Mouse (Mus musculus) CH12.LX (cell line): ENCODE results near the gene Ttc39b.

Source experiments
- BHLHE40 ChIP-seq: IDR thresholded peaks from 2 replicates; pipeline ENCODE4 v1.6.1; 2011; ENCODE audit warnings: mild to moderate bottlenecking, low read depth, low read length, improper control_type of control experiment
- CHD2 ChIP-seq: IDR thresholded peaks from 2 replicates; pipeline ENCODE4 v1.6.1; 2011; ENCODE audit warnings: low read length, improper control_type of control experiment
- CTCF ChIP-seq, 2 experiments: IDR thresholded peaks in 1 of 2; conservative IDR thresholded peaks in 1 of 2; 2 replicates each; pipeline ENCODE4 v1.5.1; 2011 to 2012; ENCODE audit warnings: low read depth in 2 of 2, low read length in 2 of 2, improper control_type of control experiment in 1 of 2, inconsistent platforms in 1 of 2, mild to moderate bottlenecking in 1 of 2, moderate library complexity in 1 of 2
- E2F4 ChIP-seq: IDR thresholded peaks from 2 replicates; pipeline ENCODE4 v1.6.1; 2011; ENCODE audit warnings: low read depth, low read length, improper control_type of control experiment; ENCODE audit not compliant: insufficient replicate concordance
- EP300 ChIP-seq: IDR thresholded peaks from 2 replicates; pipeline ENCODE4 v1.6.1; 2011; ENCODE audit warnings: low read length, improper control_type of control experiment
- MAFK ChIP-seq: IDR thresholded peaks from 2 replicates; pipeline ENCODE4 v1.6.1; 2011; ENCODE audit warnings: low read length, improper control_type of control experiment; ENCODE audit not compliant: insufficient replicate concordance
- MAX ChIP-seq: IDR thresholded peaks from 2 replicates; pipeline ENCODE4 v1.6.1; 2011; ENCODE audit warnings: low read length, improper control_type of control experiment
- MAZ ChIP-seq: IDR thresholded peaks from 2 replicates; pipeline ENCODE4 v1.6.1; 2012; ENCODE audit warnings: low read depth, mild to moderate bottlenecking, inconsistent platforms, low read length, improper control_type of control experiment, moderate library complexity
- NRF1 ChIP-seq: IDR thresholded peaks from 2 replicates; pipeline ENCODE4 v1.6.1; 2014; ENCODE audit warnings: low read depth, mild to moderate bottlenecking, inconsistent platforms, low read length, improper control_type of control experiment, moderate library complexity
- TCF12 ChIP-seq: IDR thresholded peaks from 2 replicates; pipeline ENCODE4 v1.6.1; 2014; ENCODE audit warnings: low read depth, mild to moderate bottlenecking, inconsistent platforms, low read length, improper control_type of control experiment

DNA sequence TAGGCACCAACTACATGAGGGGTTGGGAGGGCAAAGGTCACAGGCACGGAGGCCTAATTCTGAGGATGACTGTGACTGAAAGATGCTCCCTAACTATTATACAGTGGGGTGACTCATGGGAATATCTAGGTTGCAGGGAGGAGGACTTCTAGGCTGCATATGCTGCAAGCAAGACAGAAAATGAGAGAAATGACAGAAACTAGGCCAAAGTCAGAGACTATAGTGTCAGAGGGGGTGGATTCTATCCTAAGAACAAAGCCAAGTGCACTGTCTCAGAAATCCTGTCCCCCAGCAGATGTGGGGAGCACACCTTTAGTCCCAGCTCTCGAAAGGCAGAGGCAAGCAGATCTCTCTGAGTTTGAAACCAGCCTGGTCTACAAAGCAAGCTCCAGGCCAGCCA, 59.2 kb downstream of the Ttc39b start:
- TF ChIP-seq MAX (no peak), E2F4 (no peak), TCF12 (no peak), NRF1 (no peak), MAZ (no peak), CHD2 (no peak), EP300 (no peak), CTCF (conservative IDR thresholded peaks at IDR 0.05 in 1 of 2, IDR thresholded peaks at IDR 0.05 in 1 of 2; ENCODE audit: low read depth in 2 of 2, low read length in 2 of 2) (no peak), MAFK (no peak), BHLHE40 (no peak)
